Mouse (Mus musculus): ENCODE measurements around the gene Fbp1. TPM values are rescaled to one million over a fixed set of nuclear protein-coding genes. Genes with fewer than 3 reads are reported as not detected.
"Not testable (repeated sequence)": the region's sequence is repeated elsewhere in the genome, so short reads cannot be mapped to it uniquely, and the experiment has no call there.

Fbp1 gene
- polyA plus RNA-seq, 1 experiment from 2014 or later, result 0.97 TPM

DNA sequence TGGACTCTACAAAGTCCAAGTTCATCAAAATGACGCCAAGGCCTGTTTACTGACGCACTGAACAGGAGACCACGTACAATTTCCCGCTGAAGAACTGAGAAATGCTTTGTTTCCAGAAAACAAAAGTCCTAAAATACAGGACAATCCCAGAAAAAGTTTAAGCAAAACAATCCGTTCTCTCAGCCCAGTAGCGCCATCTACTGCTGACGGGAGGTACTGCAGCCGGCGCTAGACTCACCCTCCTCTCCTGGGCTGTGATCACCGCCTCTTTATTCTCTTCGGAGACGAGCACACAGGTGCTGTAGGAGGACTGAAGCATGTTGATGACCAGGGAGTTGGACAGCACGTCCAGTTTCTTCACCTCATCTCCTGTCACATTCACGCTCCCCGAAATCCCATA lies 33.4 kb downstream of the Fbp1 start:
- 17% methylated on average over 15 of the region's 15 CpGs for WGBS
- DNase-seq (peak; percentile 84), ATAC-seq (ENCODE audit: insufficient read depth) (no peak)
- H3K36me3 ChIP-seq (ENCODE audit: insufficient read depth), result no peaks in the 10 kb centered on the region
- H3K4me3 ChIP-seq (ENCODE audit: low read depth, low read length), result no peak overlapping the region
- peak; percentile 87 for TF ChIP-seq CTCF (IDR thresholded peaks at IDR 0.05; ENCODE audit: low read depth)
- H3K27ac ChIP-seq (ENCODE audit: low read depth), result no peak overlapping the region
- H3K9ac ChIP-seq, result no peak overlapping the region
- peak overlapping the region; percentile 1; the same call in 1 of the 2 replicates for H3K4me2 ChIP-seq
- H3K4me1 ChIP-seq (ENCODE audit: insufficient read depth), result no peaks in the 10 kb centered on the region
- H3K9me3 ChIP-seq (ENCODE audit: low read depth, low read length), result no peaks in the 10 kb centered on the region
- no peaks in the 10 kb centered on the region for H3K27me3 ChIP-seq (ENCODE audit: insufficient read depth, low read length)

DNA sequence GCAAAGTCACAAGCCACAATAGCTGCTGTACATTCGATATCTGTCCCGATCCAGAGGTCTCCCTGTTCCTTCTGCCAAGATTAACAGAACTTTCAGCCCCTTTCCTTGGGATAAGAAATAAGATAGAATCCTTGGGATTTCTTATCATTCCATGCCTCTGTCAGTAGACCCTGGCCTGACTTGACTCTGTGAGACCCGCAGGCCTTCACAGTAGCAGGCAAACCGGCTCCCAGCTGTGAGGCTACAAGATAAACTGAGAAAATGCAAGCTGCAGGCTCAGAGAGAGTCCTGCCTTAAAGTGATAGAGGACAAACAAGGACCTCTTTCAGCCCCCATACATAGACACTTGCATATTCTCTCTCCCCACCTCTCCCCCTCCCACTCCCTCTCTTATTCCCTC lies 54.7 kb downstream of the Fbp1 start:
- Histone ChIP-seq H3K9ac (no peak overlapping the region), H3K27ac (ENCODE audit: low read depth) (no peak overlapping the region), H3K36me3 (ENCODE audit: insufficient read depth) (no peaks in the 10 kb centered on the region), H3K9me3 (ENCODE audit: low read depth, low read length) (no peaks in the 10 kb centered on the region), H3K4me3 (ENCODE audit: low read depth, low read length) (no peak overlapping the region), H3K4me1 (ENCODE audit: insufficient read depth) (no peaks in the 10 kb centered on the region), H3K27me3 (ENCODE audit: insufficient read depth, low read length) (no peaks in the 10 kb centered on the region), H3K4me2 (no peak overlapping the region)
- DNase-seq (no peak), ATAC-seq (ENCODE audit: insufficient read depth) (no peak)
- WGBS, result 29% methylated on average over 4 of the region's 4 CpGs
- TF ChIP-seq CTCF (IDR thresholded peaks at IDR 0.05; ENCODE audit: low read depth), result no peak

DNA sequence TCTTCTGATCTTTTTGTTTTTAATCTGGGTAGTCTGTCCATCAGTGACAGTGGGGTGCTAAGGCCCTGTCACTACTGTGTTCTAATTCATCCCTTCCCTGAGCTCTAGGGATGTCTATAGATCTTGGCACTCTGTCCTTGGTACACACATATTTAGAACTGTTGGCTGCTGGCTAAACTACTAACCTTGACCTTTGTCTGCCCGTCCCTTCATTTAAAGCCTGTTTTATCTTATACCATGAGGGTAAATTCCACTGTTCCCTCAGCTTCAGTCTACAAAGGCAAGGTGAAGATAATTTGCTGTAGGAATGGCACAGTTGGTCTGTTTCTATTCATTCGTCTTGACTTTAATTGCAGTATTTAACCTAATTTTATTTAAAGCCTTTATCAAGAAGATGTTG lies 55.8 kb downstream of the Fbp1 start:
- WGBS, result 67% methylated on average over 2 of the region's 2 CpGs
- Histone ChIP-seq H3K9ac (no peak overlapping the region), H3K27ac (ENCODE audit: low read depth) (no peak overlapping the region), H3K36me3 (ENCODE audit: insufficient read depth) (no peaks in the 10 kb centered on the region), H3K4me3 (ENCODE audit: low read depth, low read length) (no peak overlapping the region), H3K4me1 (ENCODE audit: insufficient read depth) (no peaks in the 10 kb centered on the region), H3K27me3 (ENCODE audit: insufficient read depth, low read length) (no peaks in the 10 kb centered on the region), H3K9me3 (ENCODE audit: low read depth, low read length) (no peaks in the 10 kb centered on the region), H3K4me2 (no peak overlapping the region)
- ATAC-seq (ENCODE audit: insufficient read depth), result no peak
- no peak for DNase-seq
- no peak for TF ChIP-seq CTCF (IDR thresholded peaks at IDR 0.05; ENCODE audit: low read depth)

DNA sequence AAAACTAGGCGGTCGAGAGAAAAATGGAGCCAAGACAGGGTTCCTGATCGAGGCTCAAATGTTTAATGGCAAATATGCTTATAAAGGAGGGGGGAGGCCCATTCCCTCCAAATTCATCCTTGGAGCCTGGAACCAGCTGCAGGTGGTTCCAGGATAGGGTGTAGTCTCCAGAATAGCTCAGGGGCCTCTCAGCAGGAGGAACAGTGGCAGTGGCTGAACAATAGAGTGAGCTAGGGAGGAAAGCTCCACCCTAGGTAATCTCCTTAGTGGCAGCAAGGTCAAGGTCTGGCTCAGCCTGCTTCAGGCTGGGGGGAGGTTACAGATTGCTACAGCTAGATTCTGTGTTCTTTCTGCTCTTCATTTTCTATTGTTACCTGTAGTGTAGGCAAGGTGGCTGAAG lies 72.4 kb downstream of the Fbp1 start:
- H3K27ac ChIP-seq (ENCODE audit: low read depth); ATAC-seq (ENCODE audit: insufficient read depth); H3K4me3 ChIP-seq (ENCODE audit: low read depth, low read length); H3K36me3 ChIP-seq (ENCODE audit: insufficient read depth); DNase-seq; H3K4me1 ChIP-seq (ENCODE audit: insufficient read depth); H3K4me2 ChIP-seq; H3K27me3 ChIP-seq (ENCODE audit: insufficient read depth, low read length); H3K9me3 ChIP-seq (ENCODE audit: low read depth, low read length); H3K9ac ChIP-seq: not testable (repeated sequence)
- WGBS, result 88% methylated on average over 3 of the region's 3 CpGs

Other genes with a start within 250 kb of the Fbp1 start
- 34.8 and 35.5 TPM in 2 replicates for gene Platr25, start 127.6 kb downstream of the Fbp1 start, polyA plus RNA-seq (2014; fragmentation: Nextera tagmentation; extraction: Ambion mirVana)
- gene Gm5141, start 102.5 kb downstream of the Fbp1 start, polyA plus RNA-seq (2014; fragmentation: Nextera tagmentation; extraction: Ambion mirVana), result 12.8 and 13.4 TPM in 2 replicates
- not detected in 2 replicates for gene Fbp2, start 29.9 kb downstream of the Fbp1 start, polyA plus RNA-seq (2014; fragmentation: Nextera tagmentation; extraction: Ambion mirVana)
- gene 2010111I01Rik, start 76.6 kb upstream of the Fbp1 start, polyA plus RNA-seq (2014; fragmentation: Nextera tagmentation; extraction: Ambion mirVana), result 146 and 156 TPM in 2 replicates